Mouse (Mus musculus) brain, embryonic 14.5 days (tissue): ENCODE measurements around the gene Btbd8.

Source experiments
- CTCF ChIP-seq: fragments of 200-500 bp; IDR thresholded peaks from 2 replicates; pipeline ENCODE4 v1.5.1; 2012; ENCODE audit warnings: inconsistent platforms, mild to moderate bottlenecking, moderate library complexity, borderline replicate concordance; ENCODE audit not compliant: insufficient read depth, insufficient read length; ENCODE audit errors: extremely low read depth
- POLR2A ChIP-seq: fragments of 200-500 bp; IDR thresholded peaks from 2 replicates; pipeline ENCODE4 v1.6.1; 2012; ENCODE audit warnings: mild to moderate bottlenecking, inconsistent platforms, borderline replicate concordance; ENCODE audit not compliant: poor library complexity, insufficient read depth, insufficient read length, severe bottlenecking; ENCODE audit errors: extremely low read depth

DNA sequence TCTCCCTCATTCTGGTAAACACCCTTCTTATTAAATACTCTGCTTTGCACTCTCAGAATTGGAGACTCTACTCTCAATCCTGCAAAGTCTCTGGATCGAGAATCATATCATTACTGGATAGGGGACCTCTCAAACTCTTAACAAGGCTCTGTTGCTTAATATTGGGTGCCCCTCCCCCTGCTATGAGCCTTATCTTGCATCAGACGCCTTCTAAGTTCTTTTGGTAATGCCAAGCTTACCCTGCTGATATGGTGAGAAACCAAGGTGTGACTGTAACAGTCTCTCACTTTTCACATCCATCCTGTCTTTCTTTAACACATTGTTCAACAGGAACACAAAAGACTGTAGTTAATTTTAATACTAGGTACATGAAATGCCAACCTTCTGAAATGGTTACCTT is 95.8 kb downstream of the Btbd8 start:
- no peak for TF ChIP-seq CTCF
- no peak for TF ChIP-seq POLR2A
